Mouse (Mus musculus) MEL (cell line): ENCODE results near the gene Sbsn. TPM values are rescaled to one million over a fixed set of nuclear protein-coding genes. Genes with fewer than 3 reads are reported as not detected.

Experiments
- DNase-seq: peaks from one replicate; pipeline ENCODE4 v3.0.0; 2011; ENCODE audit warnings: low read depth, low spot score
- H3K27ac ChIP-seq: 2 replicates; pipeline ENCODE4 v1.5.1; 2012; ENCODE audit warnings: low read depth, mild to moderate bottlenecking, control low read depth, low read length, moderate library complexity; ENCODE audit not compliant: control insufficient read depth
- H3K27me3 ChIP-seq, 2 experiments: fragments of 150-350 bp in 1 of 2; sonication (generic) in 1 of 2; 2 replicates each; pipeline ENCODE4 v1.6.1; 2012; ENCODE audit warnings: low read length in 2 of 2, mild to moderate bottlenecking in 2 of 2, improper control_type of control experiment in 1 of 2, moderate library complexity in 1 of 2; ENCODE audit not compliant: insufficient read depth in 2 of 2, control insufficient read depth in 1 of 2
- H3K36me3 ChIP-seq, 2 experiments: 2 replicates each; pipeline ENCODE4 v1.6.1; 2012 to 2014; ENCODE audit warnings: low read length in 2 of 2, improper control_type of control experiment in 1 of 2, inconsistent platforms in 1 of 2, mild to moderate bottlenecking in 1 of 2; ENCODE audit not compliant: insufficient read depth in 2 of 2, control insufficient read depth in 1 of 2
- H3K4me1 ChIP-seq, 2 experiments: fragments of 150-350 bp in 1 of 2; sonication (generic) in 1 of 2; 2 replicates each; pipeline ENCODE4 v1.6.1; 2012; ENCODE audit warnings: low read length in 2 of 2, improper control_type of control experiment in 1 of 2, mild to moderate bottlenecking in 1 of 2; ENCODE audit not compliant: insufficient read depth in 2 of 2, control insufficient read depth in 1 of 2
- H3K4me3 ChIP-seq, 2 experiments: fragments of 150-350 bp in 1 of 2; sonication (generic) in 1 of 2; 2 replicates each; pipeline ENCODE4 v1.5.1; 2012; ENCODE audit warnings: low read depth in 2 of 2, low read length in 2 of 2, mild to moderate bottlenecking in 2 of 2, moderate library complexity in 2 of 2, control low read depth in 1 of 2, improper control_type of control experiment in 1 of 2; ENCODE audit not compliant: control insufficient read depth in 1 of 2, insufficient read depth in 1 of 2
- H3K79me2 ChIP-seq: 2 replicates; pipeline ENCODE4 v1.6.1; 2012; ENCODE audit warnings: mild to moderate bottlenecking, low read length, moderate library complexity; ENCODE audit not compliant: control insufficient read depth, poor library complexity, insufficient read depth
- H3K9ac ChIP-seq: 2 replicates; pipeline ENCODE4 v1.6.1; 2012; ENCODE audit warnings: low read depth, mild to moderate bottlenecking, control low read depth, low read length, moderate library complexity; ENCODE audit not compliant: control insufficient read depth, poor library complexity, severe bottlenecking
- H3K9me3 ChIP-seq: fragments of 150-350 bp; sonication (generic); replicated peaks from 2 replicates; pipeline ENCODE4 v1.6.1; 2012; ENCODE audit warnings: mild to moderate bottlenecking, low read length, improper control_type of control experiment, moderate library complexity; ENCODE audit not compliant: insufficient read depth
- BHLHE40 ChIP-seq: IDR thresholded peaks from 2 replicates; pipeline ENCODE4 v1.6.1; 2012; ENCODE audit warnings: low read depth, mild to moderate bottlenecking, inconsistent platforms, low read length, improper control_type of control experiment, borderline replicate concordance
- CHD2 ChIP-seq: IDR thresholded peaks from 2 replicates; pipeline ENCODE4 v1.6.1; 2011; ENCODE audit warnings: low read length, improper control_type of control experiment
- CTCF ChIP-seq, 3 experiments: IDR thresholded peaks in 2 of 3; conservative IDR thresholded peaks in 1 of 3; 2 replicates each; pipeline ENCODE4 v1.5.1; 2011 to 2012; ENCODE audit warnings: low read length in 3 of 3, low read depth in 2 of 3, mild to moderate bottlenecking in 2 of 3, improper control_type of control experiment in 1 of 3, inconsistent platforms in 1 of 3, mixed read lengths in 1 of 3, moderate library complexity in 1 of 3; ENCODE audit not compliant: control insufficient read depth in 1 of 3, insufficient read depth in 1 of 3, poor library complexity in 1 of 3, severe bottlenecking in 1 of 3
- E2F4 ChIP-seq: IDR thresholded peaks from 2 replicates; pipeline ENCODE4 v1.6.1; 2011; ENCODE audit warnings: low read depth, low read length, improper control_type of control experiment, borderline replicate concordance
- EP300 ChIP-seq, 2 experiments: IDR thresholded peaks; 2 replicates each; pipeline ENCODE4 v1.6.1; 2011; ENCODE audit warnings: improper control_type of control experiment in 2 of 2, low read length in 2 of 2, low read depth in 1 of 2, mild to moderate bottlenecking in 1 of 2
- ETS1 ChIP-seq: IDR thresholded peaks from 2 replicates; pipeline ENCODE4 v1.6.1; 2012; ENCODE audit warnings: low read depth, mild to moderate bottlenecking, inconsistent platforms, low read length, improper control_type of control experiment, moderate library complexity
- GABPA ChIP-seq: IDR thresholded peaks from 2 replicates; pipeline ENCODE4 v1.6.1; 2012; ENCODE audit warnings: low read depth, mild to moderate bottlenecking, inconsistent platforms, low read length, improper control_type of control experiment, moderate library complexity
- GATA1 ChIP-seq: IDR thresholded peaks from 2 replicates; pipeline ENCODE4 v1.6.1; 2011; ENCODE audit warnings: low read depth, low read length, improper control_type of control experiment
- KAT2A ChIP-seq: conservative IDR thresholded peaks from 2 replicates; pipeline ENCODE4 v1.6.1; 2012; ENCODE audit warnings: low read depth, low read length, improper control_type of control experiment, inconsistent platforms
- MAFK ChIP-seq: IDR thresholded peaks from 2 replicates; pipeline ENCODE4 v1.6.1; 2011; ENCODE audit warnings: low read depth, mild to moderate bottlenecking, low read length, improper control_type of control experiment, borderline replicate concordance
- MAX ChIP-seq: IDR thresholded peaks from 2 replicates; pipeline ENCODE4 v1.6.1; 2011; ENCODE audit warnings: low read length, improper control_type of control experiment
- MAZ ChIP-seq: IDR thresholded peaks from 2 replicates; pipeline ENCODE4 v1.6.1; 2012; ENCODE audit warnings: low read depth, mild to moderate bottlenecking, inconsistent platforms, low read length, improper control_type of control experiment
- MEF2A ChIP-seq: IDR thresholded peaks from 2 replicates; pipeline ENCODE4 v1.6.1; 2014; ENCODE audit warnings: low read depth, mild to moderate bottlenecking, inconsistent platforms, low read length, improper control_type of control experiment; ENCODE audit not compliant: poor library complexity, insufficient replicate concordance, severe bottlenecking; ENCODE audit errors: extremely low read depth
- MXI1 ChIP-seq: IDR thresholded peaks from 2 replicates; pipeline ENCODE4 v1.6.1; 2011; ENCODE audit warnings: mild to moderate bottlenecking, low read depth, low read length, improper control_type of control experiment
- MYB ChIP-seq: IDR thresholded peaks from 2 replicates; pipeline ENCODE4 v1.6.1; 2011; ENCODE audit warnings: mild to moderate bottlenecking, low read depth, low read length, improper control_type of control experiment
- NELFE ChIP-seq: IDR thresholded peaks from 2 replicates; pipeline ENCODE4 v1.6.1; 2011; ENCODE audit warnings: low read depth, low read length, improper control_type of control experiment
- NRF1 ChIP-seq: IDR thresholded peaks from 2 replicates; pipeline ENCODE4 v1.6.1; 2014; ENCODE audit warnings: low read depth, mild to moderate bottlenecking, inconsistent platforms, low read length, improper control_type of control experiment, moderate library complexity; ENCODE audit not compliant: poor library complexity, insufficient read depth, severe bottlenecking
- POLR2AphosphoS5 ChIP-seq: IDR thresholded peaks from 2 replicates; pipeline ENCODE4 v1.6.1; 2012; ENCODE audit warnings: low read depth, borderline replicate concordance, mild to moderate bottlenecking, inconsistent platforms, low read length, moderate library complexity, mixed read lengths
- RAD21 ChIP-seq: IDR thresholded peaks from 2 replicates; pipeline ENCODE4 v1.6.1; 2011; ENCODE audit warnings: mild to moderate bottlenecking, low read depth, low read length, improper control_type of control experiment
- RCOR1 ChIP-seq: IDR thresholded peaks from 2 replicates; pipeline ENCODE4 v1.6.1; 2012; ENCODE audit warnings: low read depth, mild to moderate bottlenecking, inconsistent platforms, low read length, improper control_type of control experiment
- SIN3A ChIP-seq: IDR thresholded peaks from 2 replicates; pipeline ENCODE4 v1.6.1; 2012; ENCODE audit warnings: low read length, improper control_type of control experiment, inconsistent platforms
- SMC3 ChIP-seq: IDR thresholded peaks from 2 replicates; pipeline ENCODE4 v1.6.1; 2011; ENCODE audit warnings: low read depth, low read length, improper control_type of control experiment
- TAL1 ChIP-seq: IDR thresholded peaks from 2 replicates; pipeline ENCODE4 v1.6.1; 2012; ENCODE audit warnings: mild to moderate bottlenecking, inconsistent platforms, low read length, moderate library complexity, mixed read lengths
- TCF12 ChIP-seq: IDR thresholded peaks from 2 replicates; pipeline ENCODE4 v1.6.1; 2014; ENCODE audit warnings: low read depth, mild to moderate bottlenecking, inconsistent platforms, low read length, improper control_type of control experiment, moderate library complexity
- UBTF ChIP-seq: IDR thresholded peaks from 2 replicates; pipeline ENCODE4 v1.6.1; 2012; ENCODE audit warnings: low read depth, mild to moderate bottlenecking, inconsistent platforms, low read length, improper control_type of control experiment, moderate library complexity, borderline replicate concordance; ENCODE audit not compliant: insufficient read depth
- USF1 ChIP-seq: IDR thresholded peaks from 2 replicates; pipeline ENCODE4 v1.6.1; 2014; ENCODE audit warnings: low read depth, mild to moderate bottlenecking, inconsistent platforms, low read length, improper control_type of control experiment, moderate library complexity
- ZC3H11A ChIP-seq: IDR thresholded peaks from 2 replicates; pipeline ENCODE4 v1.6.1; 2012; ENCODE audit warnings: low read depth, mild to moderate bottlenecking, inconsistent platforms, low read length, improper control_type of control experiment
- ZKSCAN1 ChIP-seq: IDR thresholded peaks from 2 replicates; pipeline ENCODE4 v1.6.1; 2012; ENCODE audit warnings: low read depth, mild to moderate bottlenecking, inconsistent platforms, low read length, improper control_type of control experiment, moderate library complexity
- ZMIZ1 ChIP-seq: IDR thresholded peaks from 2 replicates; pipeline ENCODE4 v1.6.1; 2012; ENCODE audit warnings: low read depth, mild to moderate bottlenecking, inconsistent platforms, low read length, improper control_type of control experiment, moderate library complexity
- polyA plus RNA-seq, 2 experiments: library from polyadenylated mRNA; stranded (reverse) in 1 of 2; unstranded in 1 of 2; fragments of >175 nt in 1 of 2; fragments of >200 nt in 1 of 2; gene quantifications; 2 replicates each; pipeline versions ENCODE4 v1.2.1 to v1.2.4; 2012; ENCODE audit warnings: low replicate concordance in 2 of 2, low read depth in 1 of 2; ENCODE audit not compliant: insufficient read length in 2 of 2, insufficient read depth in 1 of 2, missing spikeins in 1 of 2
- total RNA-seq: library from RNA; depleted of rRNA; stranded (reverse); fragments of 300-350 nt; gene quantifications from 2 replicates; pipeline ENCODE4 v1.2.3, GENCODE M21; 2012

Sbsn gene
- total and polyA plus RNA-seq, 3 experiments, result 0.17 to 1.2 TPM; not detected in 1

DNA sequence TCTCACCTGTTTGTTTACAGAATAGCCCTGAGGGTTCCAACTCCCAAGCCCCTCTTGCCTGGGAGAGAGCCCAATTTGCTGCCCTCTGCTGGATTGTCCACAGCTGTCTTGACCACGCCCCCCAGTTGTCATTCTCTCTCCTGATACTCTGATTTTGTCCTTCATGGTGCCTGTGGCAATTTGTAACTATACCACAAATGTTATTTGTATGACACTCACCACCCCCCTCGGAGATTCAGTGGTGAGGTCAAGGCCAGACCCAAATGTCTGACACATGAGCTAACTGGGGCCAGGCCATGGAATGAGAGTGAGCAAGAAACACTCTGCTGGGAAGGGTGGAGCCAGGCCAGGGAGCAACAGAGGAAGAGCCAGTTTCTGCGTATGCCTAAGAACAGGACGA is 7.6 kb downstream of the Sbsn start:
- 0 out of 4 replicates have a peak, but pooled peaks cover 0 to 2% of the 10 kb centered on the region in 2 experiments for H3K27me3 ChIP-seq
- H3K4me3 ChIP-seq, result no peak overlapping the region
- no peak overlapping the region for H3K27ac ChIP-seq
- no peak overlapping the region for H3K9ac ChIP-seq
- H3K36me3 ChIP-seq, result no peaks in the 10 kb centered on the region
- H3K4me1 ChIP-seq, result no peaks in the 10 kb centered on the region; a peak in 1 of 4 replicates
- H3K9me3 ChIP-seq, result no peaks in the 10 kb centered on the region
- DNase-seq, result no peak
- H3K79me2 ChIP-seq, result no peaks in the 10 kb centered on the region
- TF ChIP-seq EP300 (IDR thresholded peaks at IDR 0.05; ENCODE audit: low read depth in 1 of 2, low read length in 2 of 2) (no peak), MYB (no peak), TCF12 (no peak), MAX (no peak), NELFE (no peak), GABPA (no peak), SIN3A (no peak), NRF1 (no peak), CTCF (IDR thresholded peaks at IDR 0.05 in 2 of 3, conservative IDR thresholded peaks at IDR 0.05 in 1 of 3; ENCODE audit: control insufficient read depth in 1 of 3, insufficient read depth in 1 of 3, low read depth in 2 of 3, low read length in 3 of 3, poor library complexity in 1 of 3, severe bottlenecking in 1 of 3) (peak; percentile 11 to 61 (median 48); a peak in 4 of 6 replicates), TAL1 (no peak), BHLHE40 (no peak), MAFK (no peak), RAD21 (peak; percentile 7; the same call in 1 of the 2 replicates), SMC3 (peak; percentile 49), GATA1 (no peak)

DNA sequence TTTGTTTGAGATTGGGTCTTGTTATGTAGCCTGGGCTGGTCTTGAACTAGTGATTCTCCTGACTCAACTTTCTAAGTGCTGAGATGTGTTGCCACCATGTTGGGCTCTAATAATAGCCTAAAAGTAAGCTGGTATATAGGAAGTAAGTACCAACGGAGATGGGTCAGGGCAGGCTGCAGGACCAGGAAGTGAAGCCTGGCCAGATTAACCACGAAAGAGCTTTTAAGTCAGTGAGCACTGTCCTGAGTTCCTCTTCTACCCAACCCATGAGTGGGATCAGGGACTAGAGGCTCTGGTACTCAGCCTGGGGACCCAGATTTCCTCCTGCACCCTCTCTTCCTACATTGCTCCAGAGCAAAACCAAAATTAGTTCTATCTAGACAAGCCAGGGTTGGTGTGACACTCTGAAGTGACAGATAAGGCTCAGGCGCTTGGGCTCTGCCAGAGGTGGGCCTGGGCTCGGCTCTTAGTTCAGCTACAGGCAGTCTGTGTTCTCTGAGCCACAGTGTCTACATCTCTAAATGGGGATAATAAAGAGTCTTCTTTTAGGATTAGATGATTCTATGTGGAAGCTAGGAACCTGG is 10.6 kb downstream of the Sbsn start:
- peaks cover 0 to 4% of the 10 kb centered on the region in 2 experiments; a peak in 1 of 4 replicates for H3K27me3 ChIP-seq
- DNase-seq, result peak; percentile 73
- H3K9me3 ChIP-seq, result no peaks in the 10 kb centered on the region
- H3K4me1 ChIP-seq, result no peaks in the 10 kb centered on the region; a peak in 1 of 4 replicates
- H3K79me2 ChIP-seq, result no peaks in the 10 kb centered on the region
- H3K9ac ChIP-seq, result no peak overlapping the region
- no peak overlapping the region for H3K4me3 ChIP-seq
- no peaks in the 10 kb centered on the region for H3K36me3 ChIP-seq
- no peak overlapping the region for H3K27ac ChIP-seq
- TF ChIP-seq ETS1 (no peak), UBTF (no peak), NRF1 (no peak), CHD2 (no peak), ZC3H11A (no peak), GATA1 (peak; percentile 64; the same call in 1 of the 2 replicates), SMC3 (no peak), MEF2A (no peak), RCOR1 (no peak), KAT2A (no peak), RAD21 (no peak), MAZ (no peak), MYB (no peak), NELFE (no peak), TAL1 (peak; percentile 55; the same call in 1 of the 2 replicates), POLR2AphosphoS5 (no peak), ZKSCAN1 (no peak), MAFK (no peak), MXI1 (no peak), E2F4 (no peak), EP300 (IDR thresholded peaks at IDR 0.05; ENCODE audit: low read depth in 1 of 2, low read length in 2 of 2) (peak; percentile 28 to 32; a peak in 2 of 4 replicates), TCF12 (peak; percentile 56), ZMIZ1 (no peak), USF1 (no peak)
